Mouse (Mus musculus) testis, adult 2 months (tissue): ENCODE results near the gene Rpap2. TPM values are rescaled to one million over a fixed set of nuclear protein-coding genes. Genes with fewer than 3 reads are reported as not detected.
A peak's percentile ranks its signal among the peaks of the same experiment; 100 is the strongest.

Experiments used
- H3K27ac ChIP-seq: fragments of 200-500 bp; 2 replicates; pipeline ENCODE4 v1.5.1; 2012; ENCODE audit warnings: low read depth, low read length; ENCODE audit not compliant: control insufficient read depth, insufficient read depth
- H3K27me3 ChIP-seq: fragments of 200-500 bp; 2 replicates; pipeline ENCODE4 v1.6.1; 2012; ENCODE audit warnings: mild to moderate bottlenecking, low read length, moderate library complexity; ENCODE audit not compliant: control insufficient read depth, insufficient read depth
- H3K36me3 ChIP-seq: fragments of 200-500 bp; 2 replicates; pipeline ENCODE4 v1.6.1; 2012; ENCODE audit warnings: mild to moderate bottlenecking, low read length; ENCODE audit not compliant: control insufficient read depth, insufficient read depth
- H3K4me1 ChIP-seq: fragments of 200-500 bp; 2 replicates; pipeline ENCODE4 v1.6.1; 2012; ENCODE audit warnings: low read length; ENCODE audit not compliant: control insufficient read depth, insufficient read depth
- H3K4me3 ChIP-seq: fragments of 200-500 bp; 2 replicates; pipeline ENCODE4 v1.5.1; 2012; ENCODE audit warnings: low read depth, mild to moderate bottlenecking, low read length, moderate library complexity, mixed read lengths; ENCODE audit not compliant: control insufficient read depth
- CTCF ChIP-seq: fragments of 200-500 bp; IDR thresholded peaks from 2 replicates; pipeline ENCODE4 v1.5.1; 2012; ENCODE audit warnings: low read depth, mild to moderate bottlenecking, inconsistent platforms, low read length, moderate library complexity; ENCODE audit not compliant: control insufficient read depth, insufficient read depth, insufficient replicate concordance
- POLR2A ChIP-seq: fragments of 200-500 bp; IDR thresholded peaks from 2 replicates; pipeline ENCODE4 v1.6.1; 2012; ENCODE audit warnings: low read depth, mild to moderate bottlenecking, inconsistent platforms, low read length, moderate library complexity; ENCODE audit not compliant: control insufficient read depth
- polyA plus RNA-seq: library from polyadenylated mRNA; depleted of rRNA; stranded (reverse); fragments of >200 nt; gene quantifications from 2 replicates; pipeline ENCODE4 v1.2.3, GENCODE M21; 2012

Gene Rpap2
- polyA plus RNA-seq, 1 experiment, result 10.5 TPM

GRCm38 (mm10) chr5:107611224-107611623 lies 14.1 kb downstream of the Rpap2 start:
- Histone ChIP-seq H3K27me3 (no peaks in the 10 kb centered on the region), H3K36me3 (no peaks in the 10 kb centered on the region), H3K4me1 (no peaks in the 10 kb centered on the region), H3K27ac (no peak overlapping the region), H3K4me3 (no peak overlapping the region)
- TF ChIP-seq POLR2A, result no peak
- TF ChIP-seq CTCF, result peak; percentile 18; the same call in 1 of the 2 replicates

- H3K36me3 ChIP-seq, result peaks cover 5% of the 10 kb centered on the region
- TF ChIP-seq CTCF (no peak), POLR2A (no peak)
These were observed 20.8 kb downstream of the Rpap2 start for GRCm38 (mm10) chr5:107617986-107618385.

GRCm38 (mm10) chr5:107621327-107621726 lies 24.2 kb downstream of the Rpap2 start:
- H3K36me3 ChIP-seq, result peaks cover 5% of the 10 kb centered on the region
- no peak overlapping the region for H3K4me3 ChIP-seq
- H3K27me3 ChIP-seq, result no peaks in the 10 kb centered on the region
- no peak for TF ChIP-seq CTCF
- TF ChIP-seq POLR2A, result no peak
- H3K27ac ChIP-seq, result no peak overlapping the region
- H3K4me1 ChIP-seq, result no peaks in the 10 kb centered on the region

More at GRCm38 (mm10) chr5:107617986-107618385, 20.8 kb downstream of the Rpap2 start:
- Histone ChIP-seq H3K27me3 (no peaks in the 10 kb centered on the region), H3K4me3 (no peak overlapping the region), H3K27ac (no peak overlapping the region), H3K4me1 (no peaks in the 10 kb centered on the region)

- TF ChIP-seq POLR2A, result no peak
- TF ChIP-seq CTCF, result no peak
- Histone ChIP-seq H3K4me3 (no peak overlapping the region), H3K27me3 (no peaks in the 10 kb centered on the region), H3K36me3 (no peaks in the 10 kb centered on the region), H3K4me1 (no peaks in the 10 kb centered on the region), H3K27ac (no peak overlapping the region)
These were observed 36.5 kb downstream of the Rpap2 start for GRCm38 (mm10) chr5:107633651-107634050.

- TF ChIP-seq CTCF (no peak), POLR2A (no peak)
- no peaks in the 10 kb centered on the region for H3K36me3 ChIP-seq
- H3K27me3 ChIP-seq, result no peaks in the 10 kb centered on the region
These were observed 39.9 kb downstream of the Rpap2 start for GRCm38 (mm10) chr5:107637106-107637505.

GRCm38 (mm10) chr5:107638366-107638765 lies 41.2 kb downstream of the Rpap2 start:
- no peak overlapping the region for H3K4me3 ChIP-seq
- H3K27ac ChIP-seq, result no peak overlapping the region
- no peaks in the 10 kb centered on the region for H3K27me3 ChIP-seq
- no peaks in the 10 kb centered on the region for H3K36me3 ChIP-seq
- no peaks in the 10 kb centered on the region for H3K4me1 ChIP-seq
- TF ChIP-seq CTCF (no peak), POLR2A (no peak)

More at GRCm38 (mm10) chr5:107637106-107637505, 39.9 kb downstream of the Rpap2 start:
- H3K4me1 ChIP-seq, result no peaks in the 10 kb centered on the region
- no peak overlapping the region for H3K4me3 ChIP-seq
- H3K27ac ChIP-seq, result peak overlapping the region; percentile 3; the same call in 1 of the 2 replicates

GRCm38 (mm10) chr5:107644595-107644994 lies 47.4 kb downstream of the Rpap2 start:
- TF ChIP-seq CTCF, result no peak
- TF ChIP-seq POLR2A, result no peak
- Histone ChIP-seq H3K27me3 (no peaks in the 10 kb centered on the region), H3K27ac (no peak overlapping the region), H3K4me1 (no peaks in the 10 kb centered on the region), H3K36me3 (no peaks in the 10 kb centered on the region), H3K4me3 (no peak overlapping the region)

- Histone ChIP-seq H3K36me3 (no peaks in the 10 kb centered on the region), H3K4me3 (no peak overlapping the region), H3K4me1 (no peaks in the 10 kb centered on the region), H3K27ac (no peak overlapping the region), H3K27me3 (no peaks in the 10 kb centered on the region)
- no peak for TF ChIP-seq CTCF
- TF ChIP-seq POLR2A, result no peak
These were observed 48.8 kb downstream of the Rpap2 start for GRCm38 (mm10) chr5:107645935-107646334.
